Mouse (Mus musculus): ENCODE results near the gene Sec14l2.
"Not testable (repeated sequence)": the region's sequence is repeated elsewhere in the genome, so short reads cannot be mapped to it uniquely, and the experiment has no call there.

Gene Sec14l2

GRCm38 (mm10) chr11:4134400-4134799, 11.2 kb upstream of the Sec14l2 start:
- in situ Hi-C loops (cut with MboI; ENCODE audit: unreplicated experiment in 2 of 2), result loop anchor here (5.0 to 10.0 kb wide), 5 partner anchors 83 to 320 kb away; partner anchors contain the start of genes Lif (in 2 of the 2) and Castor1 (in 1 of the 2)

GRCm38 (mm10) chr11:4133450-4133849, 10.2 kb upstream of the Sec14l2 start:
- in situ Hi-C loops (cut with MboI; ENCODE audit: unreplicated experiment in 2 of 2), result loop anchor here (5.0 to 10.0 kb wide), 5 partner anchors 84 to 321 kb away; partner anchors contain the start of genes Lif (in 2 of the 2) and Castor1 (in 1 of the 2)

GRCm38 (mm10) chr11:4128461-4128860, 5.2 kb upstream of the Sec14l2 start:
- in situ Hi-C loops (cut with MboI; ENCODE audit: unreplicated experiment in 2 of 2), result not testable (repeated sequence)

- in situ Hi-C loops (cut with MboI; ENCODE audit: unreplicated experiment in 2 of 2), result no loop called here
These were observed 3.8 kb upstream of the Sec14l2 start for GRCm38 (mm10) chr11:4127059-4127458.

GRCm38 (mm10) chr11:4123922-4124321, 707 bp upstream of the Sec14l2 start:
- in situ Hi-C loops (cut with MboI; ENCODE audit: unreplicated experiment in 2 of 2), result no loop called here

- in situ Hi-C loops (cut with MboI; ENCODE audit: unreplicated experiment in 2 of 2), result no loop called here
These were observed 989 bp downstream of the Sec14l2 start for GRCm38 (mm10) chr11:4122226-4122625.

- in situ Hi-C loops (cut with MboI; ENCODE audit: unreplicated experiment in 2 of 2), result no loop called here
These were observed 1.5 kb downstream of the Sec14l2 start for GRCm38 (mm10) chr11:4121691-4122090.

GRCm38 (mm10) chr11:4119635-4120034, 3.6 kb downstream of the Sec14l2 start:
- in situ Hi-C loops (cut with MboI; ENCODE audit: unreplicated experiment in 2 of 2), result no loop called here

GRCm38 (mm10) chr11:4118081-4118921, 4.9 kb downstream of the Sec14l2 start:
- in situ Hi-C loops (cut with MboI; ENCODE audit: unreplicated experiment in 2 of 2), result no loop called here

GRCm38 (mm10) chr11:4117372-4118071, 5.7 kb downstream of the Sec14l2 start:
- in situ Hi-C loops (cut with MboI; ENCODE audit: unreplicated experiment in 2 of 2), result no loop called here

- in situ Hi-C loops (cut with MboI; ENCODE audit: unreplicated experiment in 2 of 2), result no loop called here
These were observed 6.6 kb downstream of the Sec14l2 start for GRCm38 (mm10) chr11:4116458-4117141.

GRCm38 (mm10) chr11:4115407-4115806, 7.8 kb downstream of the Sec14l2 start:
- in situ Hi-C loops (cut with MboI; ENCODE audit: unreplicated experiment in 2 of 2), result no loop called here

- in situ Hi-C loops (cut with MboI; ENCODE audit: unreplicated experiment in 2 of 2), result not testable (repeated sequence)
These were observed 8.7 kb downstream of the Sec14l2 start for GRCm38 (mm10) chr11:4114541-4114940.

- in situ Hi-C loops (cut with MboI; ENCODE audit: unreplicated experiment in 2 of 2), result no loop called here
These were observed 9.2 kb downstream of the Sec14l2 start for GRCm38 (mm10) chr11:4113970-4114369.

GRCm38 (mm10) chr11:4113496-4113895, 9.7 kb downstream of the Sec14l2 start:
- in situ Hi-C loops (cut with MboI; ENCODE audit: unreplicated experiment in 2 of 2), result no loop called here

- in situ Hi-C loops (cut with MboI; ENCODE audit: unreplicated experiment in 2 of 2), result no loop called here
These were observed 10.4 kb downstream of the Sec14l2 start for GRCm38 (mm10) chr11:4112861-4113260.

GRCm38 (mm10) chr11:4112033-4112432, 11.2 kb downstream of the Sec14l2 start:
- in situ Hi-C loops (cut with MboI; ENCODE audit: unreplicated experiment in 2 of 2), result no loop called here

- in situ Hi-C loops (cut with MboI; ENCODE audit: unreplicated experiment in 2 of 2), result no loop called here
These were observed 14.5 kb downstream of the Sec14l2 start for GRCm38 (mm10) chr11:4108691-4109090.

GRCm38 (mm10) chr11:4107901-4108300, 15.3 kb downstream of the Sec14l2 start:
- in situ Hi-C loops (cut with MboI; ENCODE audit: unreplicated experiment in 2 of 2), result not testable (repeated sequence)

GRCm38 (mm10) chr11:4105444-4105843, 17.8 kb downstream of the Sec14l2 start:
- in situ Hi-C loops (cut with MboI; ENCODE audit: unreplicated experiment in 2 of 2), result no loop called here

GRCm38 (mm10) chr11:4104989-4105388, 18.2 kb downstream of the Sec14l2 start:
- in situ Hi-C loops (cut with MboI; ENCODE audit: unreplicated experiment in 2 of 2), result no loop called here

Data from v-Abl transformed pro-B cells (cell line).